Mouse (Mus musculus) ovary, postnatal 10 days (tissue): ENCODE measurements at regions not wholly inside any gene's neighbourhood (a gene's known extent, or its start where the extent isn't known, plus 50 kb on each side); places are given as distances from the start of the nearest gene placed in this dataset.

ENCODE experiments used
- DNase-seq: peaks from one replicate; pipeline ENCODE4 v3.0.0; 2022; ENCODE audit warnings: low spot score

DNA sequence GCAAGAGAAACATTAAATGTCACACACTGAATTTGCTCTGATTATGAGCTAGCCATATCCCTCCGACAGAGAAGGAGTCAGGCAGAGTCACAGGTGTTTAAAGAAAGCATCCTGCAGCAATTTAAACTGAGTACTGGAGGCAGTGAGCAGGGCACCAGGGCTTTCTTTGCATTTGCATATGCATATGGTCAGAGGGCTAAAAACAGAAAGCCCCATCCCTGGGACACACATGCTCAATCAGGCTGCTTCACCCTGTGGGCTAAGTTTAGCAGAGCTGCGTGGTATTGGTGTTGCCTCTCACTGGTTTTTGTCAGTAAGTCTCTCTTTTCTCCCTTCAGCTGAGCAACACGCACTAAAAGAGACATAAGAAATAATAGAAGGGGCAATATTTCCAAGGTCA, 289.9 kb upstream of the Rps6ka3 start:
- no peak for DNase-seq

DNA sequence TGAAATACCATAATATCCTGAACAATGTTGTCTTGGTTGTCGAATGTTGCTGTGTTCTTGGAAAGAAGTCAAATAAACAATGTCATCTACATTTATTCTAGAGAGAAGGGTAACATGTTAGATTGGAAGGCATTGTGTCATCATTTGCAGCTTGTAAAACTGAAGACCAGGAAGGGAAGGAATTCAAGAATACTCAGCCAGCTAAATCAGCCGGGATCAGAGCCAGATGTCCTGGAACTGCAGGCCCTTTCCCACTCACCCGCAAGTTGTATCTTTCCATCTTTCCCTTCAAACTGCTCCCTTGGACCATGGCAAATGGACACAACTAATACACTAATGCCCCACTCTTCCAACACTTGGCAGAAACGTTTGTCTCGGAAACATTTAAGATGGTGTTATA, 288.7 kb upstream of the Rps6ka3 start:
- DNase-seq, result no peak

GRCm38 (mm10) chrX:158921838-158922450, 288.2 kb upstream of the Rps6ka3 start:
- peak; percentile 29 for DNase-seq

DNA sequence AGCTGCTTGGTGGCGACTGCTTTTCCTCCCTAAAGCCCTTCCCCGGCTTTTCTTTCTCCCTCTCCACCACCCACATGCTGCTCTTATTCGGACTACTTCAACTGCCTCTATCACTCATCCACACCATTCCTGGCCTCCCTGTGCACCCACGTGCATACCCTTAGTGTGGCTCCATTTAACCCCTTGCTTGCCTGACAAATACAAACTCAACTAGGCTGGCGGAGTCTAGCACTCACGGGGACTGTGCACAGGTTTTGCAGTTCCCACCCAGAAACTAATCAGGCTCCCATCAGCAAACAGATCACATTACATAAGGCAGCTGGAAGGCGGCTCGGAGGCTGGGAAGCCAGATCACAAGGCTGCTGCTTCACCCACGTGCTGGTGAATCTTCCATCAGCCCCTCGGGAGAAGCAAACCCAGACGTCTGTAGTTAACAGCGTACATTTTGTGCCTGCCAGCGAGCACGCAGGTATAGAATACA, 287.0 kb upstream of the Rps6ka3 start:
- no peak for DNase-seq

DNA sequence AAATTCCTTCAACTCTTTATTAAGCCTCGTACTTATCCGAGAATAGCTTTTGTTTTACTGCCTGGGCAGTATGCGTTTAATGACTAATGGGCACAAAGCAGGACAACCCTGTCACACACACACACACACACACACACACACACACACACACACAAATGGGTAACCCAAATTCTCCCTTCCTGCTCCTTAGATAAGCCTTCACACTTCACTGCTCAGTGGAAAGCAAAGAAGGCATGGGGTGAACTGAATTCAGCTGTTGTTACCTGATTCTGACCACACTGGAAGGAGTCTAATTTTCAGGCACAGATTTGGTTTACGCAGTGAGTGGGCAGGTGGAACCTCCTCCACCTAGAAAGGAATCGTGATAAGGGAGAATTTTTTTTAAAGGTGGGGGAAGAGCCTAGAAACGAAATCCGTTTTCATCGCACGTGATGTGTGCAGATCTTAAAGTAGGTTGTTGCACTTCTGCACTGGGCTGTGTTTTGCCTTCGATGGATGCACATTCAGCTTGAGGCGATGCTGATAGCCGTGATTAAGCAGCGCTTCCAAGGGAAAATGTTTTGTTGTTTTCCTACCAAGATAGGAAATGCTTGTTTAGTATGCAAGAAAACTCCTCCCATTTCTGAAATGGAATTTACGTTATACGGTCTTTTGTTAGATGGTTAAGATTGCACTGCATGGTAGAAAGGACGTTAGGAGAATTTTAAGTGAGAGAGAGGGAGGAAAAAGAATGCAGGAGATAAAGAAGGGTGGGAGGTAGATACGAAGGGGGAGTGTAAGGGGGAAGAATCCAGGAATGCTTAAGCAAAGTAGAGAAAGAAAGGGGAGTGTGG, 286.2 kb upstream of the Rps6ka3 start:
- no peak for DNase-seq

GRCm38 (mm10) chrX:158924490-158925398, 285.4 kb upstream of the Rps6ka3 start:
- DNase-seq, result no peak

- DNase-seq, result no peak
These were observed 278.2 kb upstream of the Rps6ka3 start for GRCm38 (mm10) chrX:158931864-158932263.

DNA sequence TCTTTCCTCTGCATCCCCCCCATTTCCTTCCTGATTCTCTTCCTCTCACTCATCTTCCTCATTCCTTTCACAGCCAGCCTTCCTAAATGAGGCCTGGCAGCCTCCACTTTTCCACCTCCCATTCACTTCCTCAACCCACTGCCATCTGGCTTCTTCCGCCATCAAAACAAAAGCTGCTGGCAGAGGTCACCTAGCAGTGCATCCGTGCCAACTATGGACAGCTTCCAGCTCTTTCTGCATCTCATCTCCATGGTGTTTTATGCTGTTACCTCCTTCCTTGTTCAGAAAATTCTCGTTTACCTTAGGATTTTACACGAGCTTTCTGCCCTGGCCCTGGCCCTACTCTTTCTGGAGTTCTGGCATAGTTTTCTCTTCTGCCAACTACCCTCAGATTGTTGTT, 262.9 kb upstream of the Rps6ka3 start:
- no peak for DNase-seq

DNA sequence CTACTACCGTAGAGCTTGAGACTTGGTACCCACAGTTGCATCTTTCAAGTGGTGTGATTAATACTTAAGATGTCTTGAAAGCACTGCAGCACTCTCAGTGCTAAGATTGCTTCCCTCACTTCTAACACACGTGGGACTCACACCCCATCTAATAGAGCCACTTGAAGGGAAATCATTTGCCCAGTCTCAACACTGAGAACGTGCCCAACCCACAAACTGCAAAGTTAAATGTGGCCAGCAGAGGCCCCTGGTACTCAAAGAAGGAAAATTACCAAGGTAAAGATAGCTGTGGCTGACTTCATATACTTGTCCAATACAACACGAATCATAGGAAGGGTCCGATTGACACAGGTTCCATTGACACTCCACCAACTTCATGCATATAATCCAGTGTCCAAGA, 238.4 kb upstream of the Rps6ka3 start:
- DNase-seq, result no peak

DNA sequence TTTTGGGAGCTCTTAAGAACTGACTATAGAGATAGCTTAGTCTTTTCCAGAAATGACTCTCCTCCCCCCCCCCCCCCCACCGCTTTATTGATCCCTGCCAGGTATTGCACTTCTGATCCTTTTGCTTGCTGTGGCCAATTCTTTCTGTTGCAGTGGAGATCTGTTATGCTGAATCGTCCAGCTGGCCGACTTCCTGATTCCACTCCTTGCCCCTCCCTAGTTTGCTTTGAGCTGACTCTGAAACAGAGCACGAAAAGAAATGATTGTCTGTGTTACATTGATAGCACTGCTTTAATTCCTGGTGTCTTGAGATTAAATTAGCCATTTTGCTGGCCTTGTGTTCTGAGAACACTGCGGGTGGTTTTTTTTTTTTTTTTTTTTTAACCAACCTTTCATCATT, 233.5 kb upstream of the Rps6ka3 start:
- DNase-seq, result no peak

GRCm38 (mm10) chrX:158984721-158985120, 225.4 kb upstream of the Rps6ka3 start:
- no peak for DNase-seq

- no peak for DNase-seq
These were observed 222.4 kb upstream of the Rps6ka3 start for GRCm38 (mm10) chrX:158987676-158988075.

GRCm38 (mm10) chrX:159018955-159019354, 191.2 kb upstream of the Rps6ka3 start:
- DNase-seq, result no peak

GRCm38 (mm10) chrX:159026311-159026710, 183.8 kb upstream of the Rps6ka3 start:
- no peak for DNase-seq

DNA sequence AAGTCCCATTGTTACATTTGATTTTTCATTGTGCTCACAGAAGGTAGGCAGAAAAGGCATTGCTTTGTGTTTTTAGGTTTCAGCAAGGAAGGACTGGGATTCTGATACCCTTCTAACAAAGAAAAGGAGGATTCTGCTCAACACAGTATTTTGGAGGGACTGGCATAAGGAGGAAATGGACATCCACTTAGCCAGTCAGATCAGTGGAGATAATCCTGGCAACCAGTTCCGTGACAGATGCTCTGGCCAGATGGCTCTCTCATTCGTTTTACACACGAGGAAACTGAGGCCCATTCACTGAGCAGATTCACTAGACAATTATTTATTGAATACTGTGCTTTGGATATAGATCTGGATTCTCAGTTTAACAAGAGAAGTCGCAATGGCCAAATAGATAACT, 178.2 kb upstream of the Rps6ka3 start:
- no peak for DNase-seq

DNA sequence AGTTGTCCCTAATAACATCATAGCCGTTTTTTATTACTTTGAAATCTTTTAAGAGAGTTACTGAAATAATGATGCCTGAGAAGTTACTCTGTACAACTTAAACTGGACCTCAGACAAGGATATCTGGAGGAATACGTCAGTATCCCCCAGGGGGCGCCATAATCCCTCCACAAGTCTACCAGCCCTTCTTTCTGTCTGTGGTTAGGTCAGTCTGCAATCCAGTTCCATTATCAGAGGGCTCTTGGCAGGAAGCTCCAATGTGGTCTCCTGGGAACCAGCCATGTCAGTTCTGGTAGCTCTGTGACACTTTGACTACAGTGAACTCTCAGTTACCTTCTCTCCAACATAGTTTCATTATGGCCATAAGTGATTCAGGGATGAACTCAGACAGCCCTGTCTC, 166.7 kb upstream of the Rps6ka3 start:
- DNase-seq, result peak; percentile 24

DNA sequence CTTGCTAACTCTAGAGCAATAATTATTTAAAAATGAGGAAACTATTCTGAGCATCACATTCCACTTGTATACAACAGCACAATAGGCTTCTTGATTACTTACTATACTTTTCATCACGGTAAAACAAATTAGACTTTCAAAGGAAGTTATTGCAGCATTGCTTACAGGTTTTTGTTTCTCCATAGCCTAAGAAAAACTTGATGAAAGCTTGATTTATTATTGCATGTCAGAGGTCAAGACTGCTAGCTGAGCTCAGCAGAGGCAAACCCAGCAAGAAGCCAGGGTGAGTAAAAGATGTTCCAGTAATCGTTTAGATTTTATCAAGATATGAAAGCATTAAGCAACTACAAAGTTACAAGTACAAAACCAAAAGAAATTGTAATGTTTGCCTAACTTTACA, 162.2 kb upstream of the Rps6ka3 start:
- no peak for DNase-seq

DNA sequence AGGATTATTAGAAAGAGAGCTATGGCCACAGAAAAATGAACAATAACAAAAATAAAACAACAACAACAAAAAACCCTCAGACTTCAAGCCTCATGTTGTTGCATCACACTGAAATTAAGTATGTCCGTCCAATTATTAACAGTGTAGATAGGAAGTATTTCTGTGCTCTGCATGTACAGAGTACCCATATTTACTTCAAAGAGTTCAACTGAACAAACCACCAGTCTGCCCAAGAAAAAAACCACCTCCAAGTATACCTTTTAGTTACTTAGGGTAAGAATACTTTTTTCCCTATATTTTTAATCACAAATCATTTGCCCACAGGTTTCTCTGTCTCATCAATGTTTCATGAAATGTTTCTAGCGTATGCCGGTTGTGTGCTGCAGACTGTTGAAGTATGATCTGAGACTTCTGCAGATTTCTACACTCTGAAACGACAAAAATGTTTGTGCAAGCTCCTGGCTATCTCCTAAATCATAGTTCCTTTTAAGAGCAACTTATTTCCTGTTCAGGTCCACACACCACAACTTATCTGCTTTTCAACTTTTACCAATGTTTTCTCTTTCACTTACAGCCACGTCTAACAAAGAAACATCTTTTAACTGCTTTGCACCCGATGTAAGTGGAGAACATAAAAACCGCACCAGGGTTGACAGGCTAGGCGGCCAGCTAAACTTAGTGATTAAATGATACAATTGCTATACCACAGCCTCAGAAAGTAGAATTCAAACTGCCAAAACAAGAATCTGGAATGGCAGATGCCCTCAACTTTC, 154.2 kb upstream of the Rps6ka3 start:
- no peak for DNase-seq

GRCm38 (mm10) chrX:159056462-159056805, 153.7 kb upstream of the Rps6ka3 start:
- DNase-seq, result no peak

GRCm38 (mm10) chrX:159058931-159059330, 151.2 kb upstream of the Rps6ka3 start:
- DNase-seq, result no peak

- no peak for DNase-seq
These were observed 148.8 kb upstream of the Rps6ka3 start for GRCm38 (mm10) chrX:159061322-159061721.

DNA sequence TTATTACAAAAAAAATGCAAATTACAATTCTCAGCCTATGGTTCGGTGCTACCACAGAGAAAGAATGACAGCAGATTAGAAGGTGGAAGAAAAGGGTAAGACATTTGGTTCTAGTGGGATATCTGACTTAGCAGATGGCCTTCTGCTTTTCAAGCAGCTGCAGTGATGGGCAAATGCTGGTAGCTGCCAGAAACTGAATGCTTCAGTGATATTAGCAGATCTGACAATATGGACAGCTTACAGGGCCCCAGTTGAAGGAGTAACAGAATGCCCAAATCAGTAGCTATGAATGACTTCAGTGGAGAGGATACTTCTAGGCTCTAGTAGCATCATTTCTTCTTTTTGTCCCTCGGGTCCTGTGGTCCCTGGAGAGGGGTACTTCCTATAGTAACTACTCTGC, 143.9 kb upstream of the Rps6ka3 start:
- DNase-seq, result no peak
